Mouse (Mus musculus): ENCODE data around the gene Il10rb. TPM values are rescaled to one million over a fixed set of nuclear protein-coding genes. Genes with fewer than 3 reads are reported as not detected.

Il10rb gene
- polyA plus RNA-seq, 1 experiment from 2014 or later = 52.3 TPM

GRCm38 (mm10) chr16:91378991-91379390 lies 27.0 kb upstream of the Il10rb start:
- Histone ChIP-seq H3K9me3 (ENCODE audit: control insufficient read depth, low read length) (no peaks in the 10 kb centered on the region), H3K36me3 (ENCODE audit: control insufficient read depth, insufficient read depth, low read length) (no peaks in the 10 kb centered on the region), H3K4me1 (replicated peaks; ENCODE audit: control insufficient read depth, insufficient read depth) (no peaks in the 10 kb centered on the region), H3K27me3 (ENCODE audit: control insufficient read depth, insufficient read depth, low read length) (no peaks in the 10 kb centered on the region), H3K27ac (replicated peaks) (peak overlapping the region; percentile 58), H3K4me3 (ENCODE audit: low read depth, low read length) (no peak overlapping the region), H3K9ac (ENCODE audit: low read length) (no peak overlapping the region; the same call in 1 of the 2 replicates), H3K4me2 (replicated peaks; ENCODE audit: low read depth) (0 out of 2 replicates have a peak overlapping the region, but pooled peaks have one; percentile 17)
- ATAC-seq (ENCODE audit: low FRiP score, low TSS enrichment) (peak; percentile 34; the same call in 1 of the 2 replicates), DNase-seq (ENCODE audit: low spot score) (no peak)
- WGBS = 33% methylated on average over 9 of the region's 9 CpGs
- TF ChIP-seq EP300 (optimal IDR thresholded peaks at IDR 0.05) (no peak), CTCF (IDR thresholded peaks at IDR 0.05; ENCODE audit: low read depth) (no peak)

GRCm38 (mm10) chr16:91379412-91379811 lies 26.6 kb upstream of the Il10rb start:
- Histone ChIP-seq H3K4me2 (replicated peaks; ENCODE audit: low read depth) (no peak overlapping the region), H3K27ac (replicated peaks) (peak overlapping the region; percentile 58), H3K4me3 (ENCODE audit: low read depth, low read length) (no peak overlapping the region), H3K9ac (ENCODE audit: low read length) (no peak overlapping the region), H3K4me1 (replicated peaks; ENCODE audit: control insufficient read depth, insufficient read depth) (no peaks in the 10 kb centered on the region), H3K36me3 (ENCODE audit: control insufficient read depth, insufficient read depth, low read length) (no peaks in the 10 kb centered on the region), H3K9me3 (ENCODE audit: control insufficient read depth, low read length) (no peaks in the 10 kb centered on the region), H3K27me3 (ENCODE audit: control insufficient read depth, insufficient read depth, low read length) (no peaks in the 10 kb centered on the region)
- ATAC-seq (ENCODE audit: low FRiP score, low TSS enrichment) = no peak
- no peak for DNase-seq (ENCODE audit: low spot score)
- 40% methylated on average over 3 of the region's 3 CpGs for WGBS
- TF ChIP-seq EP300 (optimal IDR thresholded peaks at IDR 0.05) (no peak), CTCF (IDR thresholded peaks at IDR 0.05; ENCODE audit: low read depth) (no peak)

- ATAC-seq (ENCODE audit: low FRiP score, low TSS enrichment) = 0 out of 2 replicates have a peak, but pooled peaks have one; percentile 45
- no peak overlapping the region for H3K9ac ChIP-seq (ENCODE audit: low read length)
- H3K27ac ChIP-seq (replicated peaks) = no peak overlapping the region
- 65% methylated on average over 5 of the region's 5 CpGs for WGBS
- H3K9me3 ChIP-seq (ENCODE audit: control insufficient read depth, low read length) = no peaks in the 10 kb centered on the region
- no peak overlapping the region for H3K4me3 ChIP-seq (ENCODE audit: low read depth, low read length)
- no peak overlapping the region for H3K4me2 ChIP-seq (replicated peaks; ENCODE audit: low read depth)
- no peaks in the 10 kb centered on the region for H3K36me3 ChIP-seq (ENCODE audit: control insufficient read depth, insufficient read depth, low read length)
- no peak for TF ChIP-seq CTCF (IDR thresholded peaks at IDR 0.05; ENCODE audit: low read depth)
- no peak for TF ChIP-seq EP300 (optimal IDR thresholded peaks at IDR 0.05)
- H3K4me1 ChIP-seq (replicated peaks; ENCODE audit: control insufficient read depth, insufficient read depth) = no peaks in the 10 kb centered on the region
- no peak for DNase-seq (ENCODE audit: low spot score)
- H3K27me3 ChIP-seq (ENCODE audit: control insufficient read depth, insufficient read depth, low read length) = no peaks in the 10 kb centered on the region
Observed at GRCm38 (mm10) chr16:91380151-91380550, 25.8 kb upstream of the Il10rb start.

- Histone ChIP-seq H3K4me3 (ENCODE audit: low read depth, low read length) (no peak overlapping the region), H3K9ac (ENCODE audit: low read length) (no peak overlapping the region), H3K4me1 (replicated peaks; ENCODE audit: control insufficient read depth, insufficient read depth) (no peaks in the 10 kb centered on the region), H3K4me2 (replicated peaks; ENCODE audit: low read depth) (no peak overlapping the region), H3K9me3 (ENCODE audit: control insufficient read depth, low read length) (no peaks in the 10 kb centered on the region), H3K27ac (replicated peaks) (no peak overlapping the region), H3K36me3 (ENCODE audit: control insufficient read depth, insufficient read depth, low read length) (no peaks in the 10 kb centered on the region), H3K27me3 (ENCODE audit: control insufficient read depth, insufficient read depth, low read length) (no peaks in the 10 kb centered on the region)
- DNase-seq (ENCODE audit: low spot score) (no peak), ATAC-seq (ENCODE audit: low FRiP score, low TSS enrichment) (no peak)
- TF ChIP-seq CTCF (IDR thresholded peaks at IDR 0.05; ENCODE audit: low read depth) = no peak
- no peak for TF ChIP-seq EP300 (optimal IDR thresholded peaks at IDR 0.05)
- 72% methylated on average over 4 of the region's 4 CpGs for WGBS
Observed at GRCm38 (mm10) chr16:91381606-91382005, 24.4 kb upstream of the Il10rb start.

GRCm38 (mm10) chr16:91382261-91382790 lies 23.6 kb upstream of the Il10rb start:
- no peak for ATAC-seq (ENCODE audit: low FRiP score, low TSS enrichment)
- Histone ChIP-seq H3K4me1 (replicated peaks; ENCODE audit: control insufficient read depth, insufficient read depth) (no peaks in the 10 kb centered on the region), H3K9ac (ENCODE audit: low read length) (no peak overlapping the region), H3K27ac (replicated peaks) (no peak overlapping the region), H3K4me3 (ENCODE audit: low read depth, low read length) (no peak overlapping the region), H3K9me3 (ENCODE audit: control insufficient read depth, low read length) (no peaks in the 10 kb centered on the region), H3K27me3 (ENCODE audit: control insufficient read depth, insufficient read depth, low read length) (no peaks in the 10 kb centered on the region), H3K4me2 (replicated peaks; ENCODE audit: low read depth) (no peak overlapping the region), H3K36me3 (ENCODE audit: control insufficient read depth, insufficient read depth, low read length) (no peaks in the 10 kb centered on the region)
- WGBS = 85% methylated on average over 9 of the region's 9 CpGs
- no peak for TF ChIP-seq EP300 (optimal IDR thresholded peaks at IDR 0.05)
- no peak for TF ChIP-seq CTCF (IDR thresholded peaks at IDR 0.05; ENCODE audit: low read depth)
- DNase-seq (ENCODE audit: low spot score) = no peak

- H3K27ac ChIP-seq (replicated peaks) = no peak overlapping the region
- H3K4me2 ChIP-seq (replicated peaks; ENCODE audit: low read depth) = no peak overlapping the region
- no peak for DNase-seq (ENCODE audit: low spot score)
- H3K9ac ChIP-seq (ENCODE audit: low read length) = no peak overlapping the region
- WGBS = 70% methylated on average over 4 of the region's 4 CpGs
- H3K4me1 ChIP-seq (replicated peaks; ENCODE audit: control insufficient read depth, insufficient read depth) = no peaks in the 10 kb centered on the region
- no peaks in the 10 kb centered on the region for H3K27me3 ChIP-seq (ENCODE audit: control insufficient read depth, insufficient read depth, low read length)
- H3K36me3 ChIP-seq (ENCODE audit: control insufficient read depth, insufficient read depth, low read length) = peaks cover 7% of the 10 kb centered on the region; the same call in 1 of the 2 replicates
- no peaks in the 10 kb centered on the region for H3K9me3 ChIP-seq (ENCODE audit: control insufficient read depth, low read length)
- H3K4me3 ChIP-seq (ENCODE audit: low read depth, low read length) = no peak overlapping the region
- no peak for ATAC-seq (ENCODE audit: low FRiP score, low TSS enrichment)
- TF ChIP-seq EP300 (optimal IDR thresholded peaks at IDR 0.05) (no peak), CTCF (IDR thresholded peaks at IDR 0.05; ENCODE audit: low read depth) (no peak)
Observed at GRCm38 (mm10) chr16:91384221-91384620, 21.7 kb upstream of the Il10rb start.
